Mouse (Mus musculus) G1E (cell line): ENCODE data around the gene Neurod1.

Source experiments
- CTCF ChIP-seq: IDR thresholded peaks from 2 replicates; pipeline ENCODE4 v1.5.1; 2012; ENCODE audit warnings: low read depth, low read length, inconsistent platforms, mixed read lengths
- GATA1 ChIP-seq: IDR thresholded peaks from 2 replicates; pipeline ENCODE4 v1.6.1; 2012; ENCODE audit warnings: borderline replicate concordance, low read length, inconsistent platforms, mixed read lengths
- GATA2 ChIP-seq: IDR thresholded peaks from 2 replicates; pipeline ENCODE4 v1.6.1; 2012; ENCODE audit warnings: low read depth, low read length, inconsistent platforms, borderline replicate concordance
- POLR2AphosphoS5 ChIP-seq: IDR thresholded peaks from 2 replicates; pipeline ENCODE4 v1.6.1; 2012; ENCODE audit warnings: low read depth, low read length, inconsistent platforms; ENCODE audit not compliant: insufficient replicate concordance
- TAL1 ChIP-seq: conservative IDR thresholded peaks from 2 replicates; pipeline ENCODE4 v1.6.1; 2012; ENCODE audit warnings: low read depth, low read length, inconsistent platforms, mixed read lengths

DNA sequence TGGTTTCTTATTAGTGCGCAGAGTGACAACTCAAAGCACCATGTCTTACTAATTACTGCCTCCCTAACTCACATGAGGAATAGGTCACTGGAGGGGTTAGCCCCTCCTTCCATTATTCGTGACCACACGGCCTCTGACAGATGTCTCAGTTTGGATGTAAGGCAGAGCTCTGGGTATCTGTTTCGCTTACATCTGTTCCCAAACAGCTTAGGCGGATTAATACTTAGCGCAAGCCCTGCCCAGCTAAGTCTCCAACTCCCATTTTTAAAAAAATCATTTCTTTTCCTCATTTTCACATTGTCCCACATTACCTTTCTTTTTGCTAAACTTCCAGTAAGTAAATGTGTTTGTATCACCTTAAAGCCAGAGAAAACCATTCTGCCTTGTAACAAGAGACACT is 34.9 kb downstream of the Neurod1 start:
- no peak for TF ChIP-seq CTCF
- TF ChIP-seq POLR2AphosphoS5: no peak
- TF ChIP-seq GATA1: no peak
- no peak for TF ChIP-seq TAL1
- no peak for TF ChIP-seq GATA2
